Mouse (Mus musculus): ENCODE data around the gene Cdc6.

GRCm38 (mm10) chr11:98972801-98973360 is 65.3 kb downstream of the Cdc6 start:
- no peak for TF ChIP-seq CTCF (conservative IDR thresholded peaks at IDR 0.05; ENCODE audit: insufficient read depth, insufficient read length, low read depth, low read length)
- TF ChIP-seq POLR2A (IDR thresholded peaks at IDR 0.05; ENCODE audit: low read depth, low read length): no peak
